ENCODE assay signal across 3 mouse cellular contexts in the genomic region with DNA sequence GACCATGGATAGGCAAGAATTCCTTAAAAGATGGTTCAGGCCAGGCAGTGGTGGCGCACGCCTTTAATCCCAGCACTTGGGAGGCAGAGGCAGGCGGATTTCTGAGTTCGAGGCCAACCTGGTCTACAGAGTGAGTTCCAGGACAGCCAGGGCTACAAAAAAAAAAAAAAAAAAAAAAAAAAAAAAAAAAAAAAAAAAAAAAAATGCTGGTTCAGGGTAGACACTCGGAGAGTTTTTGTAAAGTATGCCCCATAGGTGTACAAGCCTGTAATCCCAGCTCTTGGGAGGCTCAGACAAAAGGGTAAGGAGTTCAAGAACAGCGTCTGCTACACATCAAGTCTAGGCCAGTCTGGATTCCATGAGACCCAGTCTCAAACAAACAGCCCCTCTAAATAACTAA.
TF ChIP-seq lines count a peak whose summit lies in the region.

No protein-coding gene starts in this region.

TF ChIP-seq in CH12.LX, 34 proteins besides CTCF, POLR2A, EP300 and RAD21:
- peak; percentile 54 for TF ChIP-seq ZNF384 (IDR thresholded peaks at IDR 0.05; ENCODE audit: low read depth, low read length)

TF ChIP-seq in ES-E14, 5 proteins besides CTCF, POLR2A, EP300 and RAD21:
- TF ChIP-seq ZNF384 (IDR thresholded peaks at IDR 0.05; ENCODE audit: low read depth, low read length), result peak; percentile 58

TF ChIP-seq in MEL, 35 proteins besides CTCF, POLR2A, EP300 and RAD21:
- 0 out of 2 replicates have a peak, but pooled peaks have one; percentile 25 for TF ChIP-seq ZNF384 (IDR thresholded peaks at IDR 0.05; ENCODE audit: low read depth, low read length)
